Mouse (Mus musculus) gastrocnemius, postnatal 14 days (tissue): Measurements from ENCODE around the gene Tkt. TPM values are rescaled to one million over a fixed set of nuclear protein-coding genes. Genes with fewer than 3 reads are reported as not detected.
"Not testable (repeated sequence)": the region's sequence is repeated elsewhere in the genome, so short reads cannot be mapped to it uniquely, and the experiment has no call there.

ENCODE experiments used
- DNase-seq: peaks from one replicate; pipeline ENCODE4 v3.0.0; 2021; ENCODE audit warnings: mixed read lengths
- intact Hi-C: fragments of 180-260 bp; cut with DNase I; formaldehyde crosslinking; loops from one replicate; pipeline ENCODE4 v1.15.1; 2025; ENCODE audit warnings: low total_unique reads
- long read RNA-seq, 2 experiments: library from polyadenylated mRNA; stranded (forward); transcript quantifications; one replicate each; pipeline ENCODE4 v2.0.0; 2021
- total RNA-seq, 2 experiments: library from RNA; stranded (reverse); gene quantifications; 2 replicates each; pipeline ENCODE4 v1.2.3; 2021

Gene Tkt
- 10 to 100 TPM; 13.7 to 19.7 TPM for total RNA-seq
- long read RNA-seq, experiment 1, partial matches to known transcripts: 1 of 3 reads
- long read RNA-seq, experiment 1, other reads (novel, unspliced or antisense): 0 of 3 reads
- long read RNA-seq, experiment 2, partial matches to known transcripts: 2 of 2 reads
- long read RNA-seq, experiment 2, other reads (novel, unspliced or antisense): 0 of 2 reads

GRCm38 (mm10) chr14:30548131-30548720, at the start of gene Tkt:
TSS of gene Tkt (plus strand) at chr14:30548359.
- DNase-seq: peak; percentile 49
- intact Hi-C loops: no loop called here

GRCm38 (mm10) chr14:30504990-30505389, 43.2 kb upstream of the Tkt start:
- no peak for DNase-seq
- intact Hi-C loops: no loop called here

GRCm38 (mm10) chr14:30510214-30510763, 37.9 kb upstream of the Tkt start:
- DNase-seq: no peak
- intact Hi-C loops: no loop called here

GRCm38 (mm10) chr14:30512896-30513295, 35.3 kb upstream of the Tkt start:
- intact Hi-C loops: no loop called here
- DNase-seq: no peak

- intact Hi-C loops: no loop called here
- no peak for DNase-seq
These were observed 32.0 kb upstream of the Tkt start for GRCm38 (mm10) chr14:30515931-30516723.

GRCm38 (mm10) chr14:30519323-30519722, 28.8 kb upstream of the Tkt start:
- intact Hi-C loops: no loop called here
- no peak for DNase-seq

GRCm38 (mm10) chr14:30523356-30523755, 24.8 kb upstream of the Tkt start:
- intact Hi-C loops: no loop called here
- no peak for DNase-seq

- intact Hi-C loops: no loop called here
- no peak for DNase-seq
These were observed 19.8 kb upstream of the Tkt start for GRCm38 (mm10) chr14:30528392-30528791.

GRCm38 (mm10) chr14:30528961-30529360, 19.2 kb upstream of the Tkt start:
- intact Hi-C loops: no loop called here
- no peak for DNase-seq

GRCm38 (mm10) chr14:30529454-30529853, 18.7 kb upstream of the Tkt start:
- no peak for DNase-seq
- intact Hi-C loops: no loop called here

GRCm38 (mm10) chr14:30530726-30531269, 17.4 kb upstream of the Tkt start:
- DNase-seq: no peak
- intact Hi-C loops: no loop called here

- DNase-seq: no peak
- intact Hi-C loops: no loop called here
These were observed 16.7 kb upstream of the Tkt start for GRCm38 (mm10) chr14:30531431-30531830.

- intact Hi-C loops: no loop called here
- DNase-seq: no peak
These were observed 16.3 kb upstream of the Tkt start for GRCm38 (mm10) chr14:30531896-30532295.

GRCm38 (mm10) chr14:30533780-30534450, 14.2 kb upstream of the Tkt start:
- intact Hi-C loops: no loop called here
- DNase-seq: no peak

GRCm38 (mm10) chr14:30541541-30541940, 6.6 kb upstream of the Tkt start:
- DNase-seq: peak; percentile 65
- intact Hi-C loops: no loop called here

- DNase-seq, intact Hi-C loops: not testable (repeated sequence)
These were observed 4.8 kb upstream of the Tkt start for GRCm38 (mm10) chr14:30543331-30543730.

- intact Hi-C loops: no loop called here
- peak; percentile 97 for DNase-seq
These were observed 1.0 kb downstream of the Tkt start for GRCm38 (mm10) chr14:30548965-30549776.

- peak; percentile 28 for DNase-seq
- intact Hi-C loops: no loop called here
These were observed 1.6 kb downstream of the Tkt start for GRCm38 (mm10) chr14:30549777-30550149.
